Mouse (Mus musculus) MEL (cell line): Measurements from ENCODE around the gene Gm20388. TPM values are rescaled to one million over a fixed set of nuclear protein-coding genes. Genes with fewer than 3 reads are reported as not detected.

Experiments
- DNase-seq: peaks from one replicate; pipeline ENCODE4 v3.0.0; 2011; ENCODE audit warnings: low read depth, low spot score
- H3K27ac ChIP-seq: 2 replicates; pipeline ENCODE4 v1.5.1; 2012; ENCODE audit warnings: low read depth, mild to moderate bottlenecking, control low read depth, low read length, moderate library complexity; ENCODE audit not compliant: control insufficient read depth
- H3K27me3 ChIP-seq, 2 experiments: fragments of 150-350 bp in 1 of 2; sonication (generic) in 1 of 2; 2 replicates each; pipeline ENCODE4 v1.6.1; 2012; ENCODE audit warnings: low read length in 2 of 2, mild to moderate bottlenecking in 2 of 2, improper control_type of control experiment in 1 of 2, moderate library complexity in 1 of 2; ENCODE audit not compliant: insufficient read depth in 2 of 2, control insufficient read depth in 1 of 2
- H3K36me3 ChIP-seq, 2 experiments: 2 replicates each; pipeline ENCODE4 v1.6.1; 2012 to 2014; ENCODE audit warnings: low read length in 2 of 2, improper control_type of control experiment in 1 of 2, inconsistent platforms in 1 of 2, mild to moderate bottlenecking in 1 of 2; ENCODE audit not compliant: insufficient read depth in 2 of 2, control insufficient read depth in 1 of 2
- H3K4me1 ChIP-seq, 2 experiments: fragments of 150-350 bp in 1 of 2; sonication (generic) in 1 of 2; 2 replicates each; pipeline ENCODE4 v1.6.1; 2012; ENCODE audit warnings: low read length in 2 of 2, improper control_type of control experiment in 1 of 2, mild to moderate bottlenecking in 1 of 2; ENCODE audit not compliant: insufficient read depth in 2 of 2, control insufficient read depth in 1 of 2
- H3K4me3 ChIP-seq, 2 experiments: fragments of 150-350 bp in 1 of 2; sonication (generic) in 1 of 2; 2 replicates each; pipeline ENCODE4 v1.5.1; 2012; ENCODE audit warnings: low read depth in 2 of 2, low read length in 2 of 2, mild to moderate bottlenecking in 2 of 2, moderate library complexity in 2 of 2, control low read depth in 1 of 2, improper control_type of control experiment in 1 of 2; ENCODE audit not compliant: control insufficient read depth in 1 of 2, insufficient read depth in 1 of 2
- H3K79me2 ChIP-seq: 2 replicates; pipeline ENCODE4 v1.6.1; 2012; ENCODE audit warnings: mild to moderate bottlenecking, low read length, moderate library complexity; ENCODE audit not compliant: control insufficient read depth, poor library complexity, insufficient read depth
- H3K9ac ChIP-seq: 2 replicates; pipeline ENCODE4 v1.6.1; 2012; ENCODE audit warnings: low read depth, mild to moderate bottlenecking, control low read depth, low read length, moderate library complexity; ENCODE audit not compliant: control insufficient read depth, poor library complexity, severe bottlenecking
- H3K9me3 ChIP-seq: fragments of 150-350 bp; sonication (generic); replicated peaks from 2 replicates; pipeline ENCODE4 v1.6.1; 2012; ENCODE audit warnings: mild to moderate bottlenecking, low read length, improper control_type of control experiment, moderate library complexity; ENCODE audit not compliant: insufficient read depth
- CHD1 ChIP-seq: IDR thresholded peaks from 2 replicates; pipeline ENCODE4 v1.6.1; 2012; ENCODE audit warnings: low read depth, mild to moderate bottlenecking, inconsistent platforms, low read length, improper control_type of control experiment
- EP300 ChIP-seq, 2 experiments: IDR thresholded peaks; 2 replicates each; pipeline ENCODE4 v1.6.1; 2011; ENCODE audit warnings: improper control_type of control experiment in 2 of 2, low read length in 2 of 2, low read depth in 1 of 2, mild to moderate bottlenecking in 1 of 2
- HCFC1 ChIP-seq: IDR thresholded peaks from 2 replicates; pipeline ENCODE4 v1.6.1; 2012; ENCODE audit warnings: low read depth, mild to moderate bottlenecking, inconsistent platforms, low read length, improper control_type of control experiment, moderate library complexity
- MXI1 ChIP-seq: IDR thresholded peaks from 2 replicates; pipeline ENCODE4 v1.6.1; 2011; ENCODE audit warnings: mild to moderate bottlenecking, low read depth, low read length, improper control_type of control experiment
- NELFE ChIP-seq: IDR thresholded peaks from 2 replicates; pipeline ENCODE4 v1.6.1; 2011; ENCODE audit warnings: low read depth, low read length, improper control_type of control experiment
- POLR2A ChIP-seq, 2 experiments: IDR thresholded peaks; 2 replicates each; pipeline ENCODE4 v1.6.1; 2011 to 2012; ENCODE audit warnings: low read length in 2 of 2, mild to moderate bottlenecking in 2 of 2, control low read depth in 1 of 2, improper control_type of control experiment in 1 of 2, low read depth in 1 of 2, moderate library complexity in 1 of 2; ENCODE audit not compliant: control insufficient read depth in 1 of 2, insufficient read depth in 1 of 2, poor library complexity in 1 of 2
- RAD21 ChIP-seq: IDR thresholded peaks from 2 replicates; pipeline ENCODE4 v1.6.1; 2011; ENCODE audit warnings: mild to moderate bottlenecking, low read depth, low read length, improper control_type of control experiment
- TBP ChIP-seq: IDR thresholded peaks from 2 replicates; pipeline ENCODE4 v1.8.0; 2011; ENCODE audit warnings: low read depth, low read length, improper control_type of control experiment
- TCF12 ChIP-seq: IDR thresholded peaks from 2 replicates; pipeline ENCODE4 v1.6.1; 2014; ENCODE audit warnings: low read depth, mild to moderate bottlenecking, inconsistent platforms, low read length, improper control_type of control experiment, moderate library complexity
- UBTF ChIP-seq: IDR thresholded peaks from 2 replicates; pipeline ENCODE4 v1.6.1; 2012; ENCODE audit warnings: low read depth, mild to moderate bottlenecking, inconsistent platforms, low read length, improper control_type of control experiment, moderate library complexity, borderline replicate concordance; ENCODE audit not compliant: insufficient read depth
- polyA plus RNA-seq, 2 experiments: library from polyadenylated mRNA; stranded (reverse) in 1 of 2; unstranded in 1 of 2; fragments of >175 nt in 1 of 2; fragments of >200 nt in 1 of 2; gene quantifications; 2 replicates each; pipeline versions ENCODE4 v1.2.1 to v1.2.4; 2012; ENCODE audit warnings: low replicate concordance in 2 of 2, low read depth in 1 of 2; ENCODE audit not compliant: insufficient read length in 2 of 2, insufficient read depth in 1 of 2, missing spikeins in 1 of 2
- total RNA-seq: library from RNA; depleted of rRNA; stranded (reverse); fragments of 300-350 nt; gene quantifications from 2 replicates; pipeline ENCODE4 v1.2.3, GENCODE M21; 2012

Gene Gm20388
- total and polyA plus RNA-seq, 3 experiments, result 11.1 to 17.8 TPM; not detected in 1

- H3K4me1 ChIP-seq, result no peaks in the 10 kb centered on the region
- H3K36me3 ChIP-seq, result peaks cover 0 to 21% of the 10 kb centered on the region in 2 experiments; a peak in 2 of 4 replicates
- no peaks in the 10 kb centered on the region for H3K79me2 ChIP-seq
- H3K9me3 ChIP-seq, result no peaks in the 10 kb centered on the region
- no peaks in the 10 kb centered on the region for H3K27me3 ChIP-seq
- DNase-seq, result no peak
- no peak overlapping the region for H3K27ac ChIP-seq
- TF ChIP-seq POLR2A (IDR thresholded peaks at IDR 0.05; ENCODE audit: control insufficient read depth in 1 of 2, insufficient read depth in 1 of 2, low read depth in 1 of 2, low read length in 2 of 2, poor library complexity in 1 of 2) (peak in 1 of 2 experiments; percentile 18; a peak in 2 of 4 replicates), RAD21 (no peak)
- H3K9ac ChIP-seq, result no peak overlapping the region
- H3K4me3 ChIP-seq, result no peak overlapping the region
These were observed 44.7 kb downstream of the Gm20388 start for GRCm38 (mm10) chr8:119955333-119955732.

GRCm38 (mm10) chr8:119958076-119958475, 47.4 kb downstream of the Gm20388 start:
- Histone ChIP-seq H3K36me3 (peaks cover 0 to 10% of the 10 kb centered on the region in 2 experiments; a peak in 2 of 4 replicates), H3K27ac (no peak overlapping the region), H3K27me3 (no peaks in the 10 kb centered on the region), H3K9ac (no peak overlapping the region), H3K79me2 (no peaks in the 10 kb centered on the region), H3K9me3 (no peaks in the 10 kb centered on the region), H3K4me3 (no peak overlapping the region), H3K4me1 (peaks cover 0 to 2% of the 10 kb centered on the region in 2 experiments; a peak in 1 of 4 replicates)
- TF ChIP-seq POLR2A (IDR thresholded peaks at IDR 0.05; ENCODE audit: control insufficient read depth in 1 of 2, insufficient read depth in 1 of 2, low read depth in 1 of 2, low read length in 2 of 2, poor library complexity in 1 of 2), result 0 out of 4 replicates have a peak, but pooled peaks of 1 of the 2 experiments have one; percentile 20
- no peak for TF ChIP-seq HCFC1
- no peak for DNase-seq

GRCm38 (mm10) chr8:119960531-119961104, 50.0 kb downstream of the Gm20388 start:
- Histone ChIP-seq H3K4me3 (no peak overlapping the region), H3K79me2 (no peaks in the 10 kb centered on the region), H3K4me1 (peaks cover 0 to 2% of the 10 kb centered on the region in 2 experiments; a peak in 1 of 4 replicates), H3K9me3 (no peaks in the 10 kb centered on the region), H3K36me3 (peaks cover 0 to 6% of the 10 kb centered on the region in 2 experiments; a peak in 2 of 4 replicates), H3K27ac (no peak overlapping the region), H3K9ac (no peak overlapping the region), H3K27me3 (no peaks in the 10 kb centered on the region)
- TF ChIP-seq NELFE, result no peak
- TF ChIP-seq EP300 (IDR thresholded peaks at IDR 0.05; ENCODE audit: low read depth in 1 of 2, low read length in 2 of 2), result no peak
- TF ChIP-seq TBP, result no peak
- no peak for TF ChIP-seq MXI1
- TF ChIP-seq UBTF, result no peak
- TF ChIP-seq TCF12, result no peak
- TF ChIP-seq CHD1, result no peak
- no peak for TF ChIP-seq POLR2A (IDR thresholded peaks at IDR 0.05; ENCODE audit: control insufficient read depth in 1 of 2, insufficient read depth in 1 of 2, low read depth in 1 of 2, low read length in 2 of 2, poor library complexity in 1 of 2)
- DNase-seq, result no peak
